Mouse (Mus musculus) brown adipose tissue, adult 24 weeks (tissue): Measurements from ENCODE around the gene Ift172. TPM values are rescaled to one million over a fixed set of nuclear protein-coding genes. Genes with fewer than 3 reads are reported as not detected.

ENCODE experiments used
- H3K27ac ChIP-seq: fragments of 200-500 bp; replicated peaks from 2 replicates; pipeline ENCODE4 v1.5.1; 2012; ENCODE audit warnings: low read depth, mild to moderate bottlenecking, low read length
- H3K4me1 ChIP-seq: fragments of 200-500 bp; 2 replicates; pipeline ENCODE4 v1.6.1; 2012; ENCODE audit warnings: low read length, mixed read lengths; ENCODE audit not compliant: control insufficient read depth, insufficient read depth, insufficient read length
- H3K4me3 ChIP-seq: fragments of 200-500 bp; 2 replicates; pipeline ENCODE4 v1.5.1; 2012; ENCODE audit warnings: low read depth, mild to moderate bottlenecking, low read length, moderate library complexity; ENCODE audit not compliant: insufficient read depth
- polyA plus RNA-seq: library from polyadenylated mRNA; stranded (reverse); fragments of >200 nt; gene quantifications from 2 replicates; pipeline ENCODE4 v1.2.4, GENCODE M21; 2012; ENCODE audit not compliant: missing spikeins, insufficient read depth, insufficient read length

Ift172 gene
- polyA plus RNA-seq, 1 experiment = 28.9 TPM

GRCm38 (mm10) chr5:31204421-31204820, 86.5 kb downstream of the Ift172 start:
- H3K4me1 ChIP-seq = no peaks in the 10 kb centered on the region; the same call in 1 of the 2 replicates
- H3K4me3 ChIP-seq = no peak overlapping the region
- no peak overlapping the region for H3K27ac ChIP-seq

GRCm38 (mm10) chr5:31203866-31204265, 87.0 kb downstream of the Ift172 start:
- no peak overlapping the region for H3K4me3 ChIP-seq
- H3K4me1 ChIP-seq = no peaks in the 10 kb centered on the region; the same call in 1 of the 2 replicates
- no peak overlapping the region for H3K27ac ChIP-seq

Other genes with a start within 250 kb of the Ift172 start
- gene Atraid, start 242.8 kb downstream of the Ift172 start, polyA plus RNA-seq = 156 and 168 TPM in 2 replicates
- 8.2 and 10.3 TPM in 2 replicates for gene Slc5a6, start 242.2 kb downstream of the Ift172 start, polyA plus RNA-seq
- 6.8 and 19.9 TPM in 2 replicates for gene Cad, start 236.3 kb downstream of the Ift172 start, polyA plus RNA-seq
- gene Dnajc5g, start 184.8 kb downstream of the Ift172 start, polyA plus RNA-seq = not detected in 2 replicates
- not detected in 2 replicates for gene Slc30a3, start 182.9 kb downstream of the Ift172 start, polyA plus RNA-seq
- gene Trim54, start 174.4 kb downstream of the Ift172 start, polyA plus RNA-seq = 3.2 and 4.2 TPM in 2 replicates
- gene Ucn, start 152.3 kb downstream of the Ift172 start, polyA plus RNA-seq = not detected in 2 replicates
- gene Mpv17, start 136.9 kb downstream of the Ift172 start, polyA plus RNA-seq = 71.5 and 104 TPM in 2 replicates
- not detected in 2 replicates for gene Gm29609, start 111.2 kb downstream of the Ift172 start, polyA plus RNA-seq
- gene Gtf3c2, start 111.0 kb downstream of the Ift172 start, polyA plus RNA-seq = 18.3 and 18.4 TPM in 2 replicates
- gene Snx17, start 97.9 kb downstream of the Ift172 start, polyA plus RNA-seq = 56.4 and 64.8 TPM in 2 replicates
- gene Eif2b4, start 97.7 kb downstream of the Ift172 start, polyA plus RNA-seq = 33.3 and 43.4 TPM in 2 replicates
- 10.0 and 12.1 TPM in 2 replicates for gene Zfp513, start 88.8 kb downstream of the Ift172 start, polyA plus RNA-seq
- gene Ppm1g, start 70.4 kb downstream of the Ift172 start, polyA plus RNA-seq = 39.8 and 46.0 TPM in 2 replicates
- gene Nrbp1, start 50.3 kb downstream of the Ift172 start, polyA plus RNA-seq = 31.0 and 33.7 TPM in 2 replicates
- gene Gm9970, start 49.9 kb downstream of the Ift172 start, polyA plus RNA-seq = not detected in 2 replicates
- gene Krtcap3, start 39.4 kb downstream of the Ift172 start, polyA plus RNA-seq = 2.0 TPM in 1 of 2 replicates, not detected in the other
- gene Fndc4, start 5.0 kb upstream of the Ift172 start, polyA plus RNA-seq = 3.6 and 3.7 TPM in 2 replicates
- gene Gckr, start 6.3 kb upstream of the Ift172 start, polyA plus RNA-seq = 0.99 TPM in 1 of 2 replicates, not detected in the other
- gene Zfp512, start 161.3 kb upstream of the Ift172 start, polyA plus RNA-seq = 5.0 and 6.7 TPM in 2 replicates
- not detected in 2 replicates for gene 4930548H24Rik, start 194.6 kb upstream of the Ift172 start, polyA plus RNA-seq
- gene Gpn1, start 203.6 kb upstream of the Ift172 start, polyA plus RNA-seq = 13.1 and 18.8 TPM in 2 replicates
- 15.2 and 18.4 TPM in 2 replicates for gene Slc4a1ap, start 235.9 kb upstream of the Ift172 start, polyA plus RNA-seq
- 11.2 and 11.5 TPM in 2 replicates for gene Supt7l, start 236.7 kb upstream of the Ift172 start, polyA plus RNA-seq